Mouse (Mus musculus) testis, adult 2 months (tissue): ENCODE data around the gene Col4a3.

Experiments
- CTCF ChIP-seq: fragments of 200-500 bp; IDR thresholded peaks from 2 replicates; pipeline ENCODE4 v1.5.1; 2012; ENCODE audit warnings: low read depth, mild to moderate bottlenecking, inconsistent platforms, low read length, moderate library complexity; ENCODE audit not compliant: control insufficient read depth, insufficient read depth, insufficient replicate concordance
- POLR2A ChIP-seq: fragments of 200-500 bp; IDR thresholded peaks from 2 replicates; pipeline ENCODE4 v1.6.1; 2012; ENCODE audit warnings: low read depth, mild to moderate bottlenecking, inconsistent platforms, low read length, moderate library complexity; ENCODE audit not compliant: control insufficient read depth

DNA sequence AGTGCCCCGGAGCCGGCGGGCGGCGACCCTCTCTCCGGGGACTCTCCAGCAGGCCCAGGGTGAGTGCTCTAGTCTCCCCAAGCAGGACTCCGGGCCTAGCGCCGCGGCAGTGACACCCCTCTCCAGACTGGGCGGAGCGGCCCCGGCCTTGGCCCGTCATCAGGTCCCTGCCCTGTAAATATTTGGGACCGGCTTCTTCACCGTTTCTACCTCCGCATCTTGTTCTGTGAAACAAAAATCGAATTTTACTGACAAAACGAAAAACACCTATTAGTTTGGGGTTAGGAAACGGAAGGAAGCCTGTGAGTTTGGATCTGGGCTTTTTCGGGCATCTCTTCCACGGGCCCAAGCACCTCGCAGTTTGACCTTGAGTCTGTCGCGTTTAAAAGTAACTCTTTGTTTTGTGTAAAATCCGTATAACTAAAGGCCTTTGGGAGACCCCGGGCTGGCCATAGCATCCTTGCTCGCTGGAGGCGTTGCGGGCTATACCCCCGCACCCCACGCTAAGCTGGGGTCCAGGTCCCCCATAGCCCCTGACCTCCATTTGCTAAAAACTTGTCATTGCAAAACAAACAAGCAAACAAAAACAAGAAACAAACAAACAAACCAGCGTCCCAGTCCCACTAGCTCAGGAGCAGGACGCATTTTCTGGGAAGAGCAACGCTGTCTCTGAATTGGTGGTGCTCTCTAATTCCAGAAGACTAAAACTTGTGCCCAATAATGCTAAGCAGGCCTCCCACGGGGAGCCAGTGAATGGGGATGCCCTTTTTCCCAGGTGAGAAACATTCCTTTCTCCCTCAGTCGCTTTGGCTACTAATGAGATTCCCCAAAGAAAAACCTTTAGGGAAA is 138.5 kb downstream of the Col4a3 start:
- TF ChIP-seq CTCF (no peak), POLR2A (no peak)
